Mouse (Mus musculus): ENCODE results near the gene Xrcc4. TPM values are rescaled to one million over a fixed set of nuclear protein-coding genes. Genes with fewer than 3 reads are reported as not detected.

Gene Xrcc4
- polyA plus RNA-seq (2015; fragmentation: Nextera tagmentation; extraction: Ambion mirVana) = 25.8 and 26.8 TPM in 2 replicates

GRCm38 (mm10) chr13:90088962-90089824, at the start of gene Xrcc4, which contains the start of gene Tmem167:
TSS of gene Xrcc4 (minus strand) at chr13:90089608.
TSS of gene Tmem167 (plus strand) at chr13:90089123.

GRCm38 (mm10) chr13:89741766-89742685, 347.4 kb downstream of the Xrcc4 start, which contains the start of gene Vcan:
TSS of gene Vcan (minus strand) at chr13:89742509.

Other genes with a start within 250 kb of the Xrcc4 start
- 59.2 and 69.1 TPM in 2 replicates for gene Tmem167, start 485 bp downstream of the Xrcc4 start, polyA plus RNA-seq (2015; fragmentation: Nextera tagmentation; extraction: Ambion mirVana)